Mouse (Mus musculus): ENCODE measurements at regions not wholly inside any gene's neighbourhood (a gene's known extent, or its start where the extent isn't known, plus 50 kb on each side); places are given as distances from the start of the nearest gene placed in this dataset.

GRCm38 (mm10) chr8:30962207-30962606 is 2466.3 kb upstream of the 5930422O12Rik start:
- Histone ChIP-seq H3K4me2 (no peak overlapping the region), H3K4me1 (ENCODE audit: control insufficient read depth, insufficient read depth, low read length) (no peaks in the 10 kb centered on the region), H3K9me3 (replicated peaks; ENCODE audit: control insufficient read depth, low read length) (no peaks in the 10 kb centered on the region), H3K36me3 (ENCODE audit: control insufficient read depth, insufficient read depth, low read length) (no peaks in the 10 kb centered on the region), H3K4me3 (ENCODE audit: low read depth, low read length) (no peak overlapping the region), H3K27ac (ENCODE audit: low read depth, low read length) (no peak overlapping the region), H3K9ac (ENCODE audit: low read depth, low read length) (no peak overlapping the region), H3K27me3 (ENCODE audit: control insufficient read depth, insufficient read depth, low read length) (no peaks in the 10 kb centered on the region)
- 46% methylated on average over 3 of the region's 3 CpGs for WGBS (ENCODE audit: insufficient replicate concordance)
- no peak for ATAC-seq (replicated peaks; ENCODE audit: insufficient number of reproducible peaks, low FRiP score, low TSS enrichment)

GRCm38 (mm10) chr8:30982814-30983213 is 2445.7 kb upstream of the 5930422O12Rik start:
- WGBS (ENCODE audit: insufficient replicate concordance) = 60% methylated on average over 2 of the region's 2 CpGs
- no peaks in the 10 kb centered on the region for H3K27me3 ChIP-seq (ENCODE audit: control insufficient read depth, insufficient read depth, low read length)
- H3K9ac ChIP-seq (ENCODE audit: low read depth, low read length) = no peak overlapping the region
- H3K27ac ChIP-seq (ENCODE audit: low read depth, low read length) = no peak overlapping the region
- H3K36me3 ChIP-seq (ENCODE audit: control insufficient read depth, insufficient read depth, low read length) = no peaks in the 10 kb centered on the region
- H3K9me3 ChIP-seq (replicated peaks; ENCODE audit: control insufficient read depth, low read length) = no peaks in the 10 kb centered on the region
- H3K4me3 ChIP-seq (ENCODE audit: low read depth, low read length) = no peak overlapping the region
- H3K4me1 ChIP-seq (ENCODE audit: control insufficient read depth, insufficient read depth, low read length) = no peaks in the 10 kb centered on the region
- ATAC-seq (replicated peaks; ENCODE audit: insufficient number of reproducible peaks, low FRiP score, low TSS enrichment) = no peak
- no peak overlapping the region for H3K4me2 ChIP-seq

- Histone ChIP-seq H3K4me3 (ENCODE audit: low read depth, low read length) (no peak overlapping the region), H3K27me3 (ENCODE audit: control insufficient read depth, insufficient read depth, low read length) (no peaks in the 10 kb centered on the region), H3K4me1 (ENCODE audit: control insufficient read depth, insufficient read depth, low read length) (no peaks in the 10 kb centered on the region), H3K36me3 (ENCODE audit: control insufficient read depth, insufficient read depth, low read length) (no peaks in the 10 kb centered on the region), H3K9ac (ENCODE audit: low read depth, low read length) (no peak overlapping the region), H3K4me2 (no peak overlapping the region), H3K27ac (ENCODE audit: low read depth, low read length) (no peak overlapping the region), H3K9me3 (replicated peaks; ENCODE audit: control insufficient read depth, low read length) (no peaks in the 10 kb centered on the region)
- 63% methylated on average over 5 of the region's 5 CpGs for WGBS (ENCODE audit: insufficient replicate concordance)
- no peak for ATAC-seq (replicated peaks; ENCODE audit: insufficient number of reproducible peaks, low FRiP score, low TSS enrichment)
Measured at GRCm38 (mm10) chr8:30988051-30988450, 2440.5 kb upstream of the 5930422O12Rik start.

GRCm38 (mm10) chr8:30998657-30999056 is 2429.9 kb upstream of the 5930422O12Rik start:
- Histone ChIP-seq H3K27ac (ENCODE audit: low read depth, low read length) (no peak overlapping the region), H3K27me3 (ENCODE audit: control insufficient read depth, insufficient read depth, low read length) (no peaks in the 10 kb centered on the region), H3K9ac (ENCODE audit: low read depth, low read length) (no peak overlapping the region), H3K4me3 (ENCODE audit: low read depth, low read length) (no peak overlapping the region), H3K9me3 (replicated peaks; ENCODE audit: control insufficient read depth, low read length) (no peaks in the 10 kb centered on the region), H3K4me2 (no peak overlapping the region), H3K36me3 (ENCODE audit: control insufficient read depth, insufficient read depth, low read length) (no peaks in the 10 kb centered on the region), H3K4me1 (ENCODE audit: control insufficient read depth, insufficient read depth, low read length) (no peaks in the 10 kb centered on the region)
- no peak for ATAC-seq (replicated peaks; ENCODE audit: insufficient number of reproducible peaks, low FRiP score, low TSS enrichment)
- WGBS (ENCODE audit: insufficient replicate concordance) = 70% methylated on average over 9 of the region's 9 CpGs

GRCm38 (mm10) chr8:31000120-31000519 is 2428.4 kb upstream of the 5930422O12Rik start:
- no peaks in the 10 kb centered on the region for H3K9me3 ChIP-seq (replicated peaks; ENCODE audit: control insufficient read depth, low read length)
- no peak for ATAC-seq (replicated peaks; ENCODE audit: insufficient number of reproducible peaks, low FRiP score, low TSS enrichment)
- H3K27me3 ChIP-seq (ENCODE audit: control insufficient read depth, insufficient read depth, low read length) = no peaks in the 10 kb centered on the region
- no peak overlapping the region for H3K9ac ChIP-seq (ENCODE audit: low read depth, low read length)
- no peaks in the 10 kb centered on the region for H3K36me3 ChIP-seq (ENCODE audit: control insufficient read depth, insufficient read depth, low read length)
- no peak overlapping the region for H3K4me3 ChIP-seq (ENCODE audit: low read depth, low read length)
- H3K4me1 ChIP-seq (ENCODE audit: control insufficient read depth, insufficient read depth, low read length) = no peaks in the 10 kb centered on the region
- H3K4me2 ChIP-seq = no peak overlapping the region
- WGBS (ENCODE audit: insufficient replicate concordance) = 82% methylated on average over 6 of the region's 6 CpGs
- no peak overlapping the region for H3K27ac ChIP-seq (ENCODE audit: low read depth, low read length)

- ATAC-seq (replicated peaks; ENCODE audit: insufficient number of reproducible peaks, low FRiP score, low TSS enrichment) = no peak
- Histone ChIP-seq H3K27ac (ENCODE audit: low read depth, low read length) (no peak overlapping the region), H3K9ac (ENCODE audit: low read depth, low read length) (no peak overlapping the region), H3K4me2 (no peak overlapping the region), H3K4me1 (ENCODE audit: control insufficient read depth, insufficient read depth, low read length) (no peaks in the 10 kb centered on the region), H3K27me3 (ENCODE audit: control insufficient read depth, insufficient read depth, low read length) (no peaks in the 10 kb centered on the region), H3K36me3 (ENCODE audit: control insufficient read depth, insufficient read depth, low read length) (no peaks in the 10 kb centered on the region), H3K4me3 (ENCODE audit: low read depth, low read length) (no peak overlapping the region), H3K9me3 (replicated peaks; ENCODE audit: control insufficient read depth, low read length) (no peaks in the 10 kb centered on the region)
- WGBS (ENCODE audit: insufficient replicate concordance) = 26% methylated on average over 5 of the region's 5 CpGs
Measured at GRCm38 (mm10) chr8:31001980-31002730, 2426.4 kb upstream of the 5930422O12Rik start.

GRCm38 (mm10) chr8:31008309-31008708 is 2420.2 kb upstream of the 5930422O12Rik start:
- ATAC-seq (replicated peaks; ENCODE audit: insufficient number of reproducible peaks, low FRiP score, low TSS enrichment) = no peak
- 45% methylated on average over 8 of the region's 8 CpGs for WGBS (ENCODE audit: insufficient replicate concordance)
- no peak overlapping the region for H3K9ac ChIP-seq (ENCODE audit: low read depth, low read length)

GRCm38 (mm10) chr8:31012068-31012467 is 2416.4 kb upstream of the 5930422O12Rik start:
- ATAC-seq (replicated peaks; ENCODE audit: insufficient number of reproducible peaks, low FRiP score, low TSS enrichment) = no peak
- H3K4me1 ChIP-seq (ENCODE audit: control insufficient read depth, insufficient read depth, low read length) = no peaks in the 10 kb centered on the region
- H3K9me3 ChIP-seq (replicated peaks; ENCODE audit: control insufficient read depth, low read length) = no peaks in the 10 kb centered on the region
- H3K4me3 ChIP-seq (ENCODE audit: low read depth, low read length) = no peak overlapping the region
- no peaks in the 10 kb centered on the region for H3K36me3 ChIP-seq (ENCODE audit: control insufficient read depth, insufficient read depth, low read length)
- 74% methylated on average over 11 of the region's 11 CpGs for whole genome bisulfite sequencing (ENCODE audit: insufficient replicate concordance)
- no peaks in the 10 kb centered on the region for H3K27me3 ChIP-seq (ENCODE audit: control insufficient read depth, insufficient read depth, low read length)
- H3K4me2 ChIP-seq = no peak overlapping the region
- H3K9ac ChIP-seq (ENCODE audit: low read depth, low read length) = no peak overlapping the region
- no peak overlapping the region for H3K27ac ChIP-seq (ENCODE audit: low read depth, low read length)

More at GRCm38 (mm10) chr8:31008309-31008708, 2420.2 kb upstream of the 5930422O12Rik start:
- H3K4me1 ChIP-seq (ENCODE audit: control insufficient read depth, insufficient read depth, low read length) = no peaks in the 10 kb centered on the region
- no peaks in the 10 kb centered on the region for H3K9me3 ChIP-seq (replicated peaks; ENCODE audit: control insufficient read depth, low read length)
- no peak overlapping the region for H3K27ac ChIP-seq (ENCODE audit: low read depth, low read length)
- no peaks in the 10 kb centered on the region for H3K36me3 ChIP-seq (ENCODE audit: control insufficient read depth, insufficient read depth, low read length)
- H3K4me2 ChIP-seq = no peak overlapping the region
- H3K27me3 ChIP-seq (ENCODE audit: control insufficient read depth, insufficient read depth, low read length) = no peaks in the 10 kb centered on the region
- no peak overlapping the region for H3K4me3 ChIP-seq (ENCODE audit: low read depth, low read length)

All from heart, embryonic 11.5 days (tissue).